ENCODE assay signal across 15 mouse cellular contexts in the genomic region with DNA sequence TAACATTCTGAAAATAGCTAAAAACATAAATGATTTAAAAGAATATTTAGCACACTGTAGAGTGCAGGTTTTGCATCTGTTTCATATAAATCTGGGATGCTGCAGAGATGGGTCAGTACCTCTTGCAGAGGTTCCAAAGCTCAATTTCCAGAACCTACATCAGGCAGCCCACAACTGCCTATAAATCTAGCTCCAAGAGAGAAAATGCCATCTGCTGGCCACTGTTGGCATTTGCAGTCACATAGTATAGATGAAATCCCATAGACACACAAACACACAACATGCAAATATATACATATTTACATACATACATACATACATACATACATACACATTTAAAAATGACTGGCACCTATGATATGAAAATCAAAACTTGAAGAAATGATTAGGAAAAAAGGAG.
DNase-seq lines count a peak whose midpoint lies in the region; ATAC-seq and TF ChIP-seq lines count a peak whose summit lies in the region.
"Had no signal": no experiment of that assay in that cellular context is flagged by ENCODE, and none has a peak within 500 bp of the region (broad histone marks: within the 10 kb centered on the region; RNA-seq: fewer than 3 reads in every experiment).

No protein-coding gene starts in this region.

- peak; percentile 0 for DNase-seq in adrenal gland, postnatal 25 days
- DNase-seq in adrenal gland, adult 2 months, result no peak
- DNase-seq in kidney, postnatal 0 days (ENCODE audit: low spot score), result no peak
- DNase-seq in kidney, adult 11 months, result no peak
- DNase-seq in right cerebral cortex, postnatal 14 days, result peak; percentile 12
- DNase-seq in right cerebral cortex, postnatal 36 days (ENCODE audit: low spot score in 2 of 2), result no peak
- no peak for DNase-seq in stomach, postnatal 0 days (ENCODE audit: low spot score)
- no peak for DNase-seq in gastrocnemius, adult 2 months
- DNase-seq: cerebellum, adult 9-11 months; heart, adult 18-20 months; liver had no signal

- H3K4me3 ChIP-seq in kidney, postnatal 0 days (replicated peaks; ENCODE audit: low read depth, low read length), result no peak overlapping the region
- no peak overlapping the region for H3K4me3 ChIP-seq in stomach, postnatal 0 days (ENCODE audit: low read depth, low read length)
- H3K4me3 ChIP-seq in gastrocnemius, adult 2 months, result no peak overlapping the region
- H3K4me3 ChIP-seq: forebrain, embryonic 12.5 days; hindbrain, embryonic 15.5 days; lung, embryonic 15.5 days had no signal

- TF ChIP-seq CTCF in kidney, postnatal 0 days (IDR thresholded peaks at IDR 0.05; ENCODE audit: low read depth), result peak; percentile 48
- peak; percentile 37; the same call in 1 of the 2 replicates for TF ChIP-seq CTCF in stomach, postnatal 0 days (IDR thresholded peaks at IDR 0.05; ENCODE audit: low read depth)
- TF ChIP-seq CTCF in gastrocnemius, adult 2 months (IDR thresholded peaks at IDR 0.05), result no peak

- no peak for TF ChIP-seq EP300 in stomach, postnatal 0 days (optimal IDR thresholded peaks at IDR 0.05)

- no peak overlapping the region for H3K9ac ChIP-seq in kidney, postnatal 0 days (ENCODE audit: low read depth, low read length)
- no peak overlapping the region for H3K9ac ChIP-seq in stomach, postnatal 0 days (ENCODE audit: low read length)
- H3K9ac ChIP-seq: forebrain, embryonic 12.5 days; hindbrain, embryonic 15.5 days; lung, embryonic 15.5 days had no signal

- ATAC-seq in kidney, postnatal 0 days (replicated peaks; ENCODE audit: low FRiP score, low read depth), result no peak
- ATAC-seq in stomach, postnatal 0 days (ENCODE audit: low FRiP score, low TSS enrichment), result no peak

- no peaks in the 10 kb centered on the region for H3K4me1 ChIP-seq in kidney, postnatal 0 days (replicated peaks; ENCODE audit: insufficient read depth, low read length)
- H3K4me1 ChIP-seq in stomach, postnatal 0 days (replicated peaks; ENCODE audit: control insufficient read depth, insufficient read depth), result no peaks in the 10 kb centered on the region
- H3K4me1 ChIP-seq: forebrain, embryonic 12.5 days; hindbrain, embryonic 15.5 days; lung, embryonic 15.5 days had no signal

- H3K36me3 ChIP-seq in kidney, postnatal 0 days (ENCODE audit: insufficient read depth, low read length), result no peaks in the 10 kb centered on the region
- no peaks in the 10 kb centered on the region for H3K36me3 ChIP-seq in stomach, postnatal 0 days (ENCODE audit: control insufficient read depth, insufficient read depth, low read length)
- H3K36me3 ChIP-seq: forebrain, embryonic 12.5 days; G1E; hindbrain, embryonic 15.5 days; lung, embryonic 15.5 days had no signal

- no peaks in the 10 kb centered on the region for H3K27me3 ChIP-seq in kidney, postnatal 0 days (ENCODE audit: insufficient read depth, low read length)
- no peaks in the 10 kb centered on the region for H3K27me3 ChIP-seq in stomach, postnatal 0 days (ENCODE audit: control insufficient read depth, insufficient read depth, low read length)
- H3K27me3 ChIP-seq: forebrain, embryonic 12.5 days; hindbrain, embryonic 15.5 days; lung, embryonic 15.5 days had no signal

- H3K27ac ChIP-seq in kidney, postnatal 0 days, result no peak overlapping the region
- H3K27ac ChIP-seq in stomach, postnatal 0 days (replicated peaks), result no peak overlapping the region
- no peak overlapping the region for H3K27ac ChIP-seq in gastrocnemius, adult 2 months
- H3K27ac ChIP-seq: forebrain, embryonic 12.5 days; hindbrain, embryonic 15.5 days; lung, embryonic 15.5 days had no signal

- H3K4me2 ChIP-seq in kidney, postnatal 0 days (ENCODE audit: low read length), result no peak overlapping the region
- H3K4me2 ChIP-seq in stomach, postnatal 0 days (replicated peaks; ENCODE audit: low read depth), result no peak overlapping the region
- H3K4me2 ChIP-seq: forebrain, embryonic 12.5 days; hindbrain, embryonic 15.5 days; lung, embryonic 15.5 days had no signal

- H3K9me3 ChIP-seq in kidney, postnatal 0 days (replicated peaks; ENCODE audit: low read length), result no peaks in the 10 kb centered on the region
- H3K9me3 ChIP-seq in stomach, postnatal 0 days (ENCODE audit: control insufficient read depth, low read length), result no peaks in the 10 kb centered on the region
- H3K9me3 ChIP-seq: forebrain, embryonic 12.5 days; hindbrain, embryonic 15.5 days; lung, embryonic 15.5 days had no signal

- intact Hi-C loops in gastrocnemius, adult 2 months (cut with DNase I), result no loop called here

Comparison
In these comparisons a context has a peak if more than half of its experiments do, and no peak if none do; other contexts are left out.
1. DNase-seq: peak in adrenal gland, postnatal 25 days (single experiment) and right cerebral cortex, postnatal 14 days (single experiment); none in adrenal gland, adult 2 months (single experiment), kidney, postnatal 0 days (single experiment), kidney, adult 11 months (single experiment), right cerebral cortex, postnatal 36 days (0 of 2), stomach, postnatal 0 days (single experiment) and gastrocnemius, adult 2 months (single experiment).